Mouse (Mus musculus): ENCODE results near the gene Phyhd1. TPM values are rescaled to one million over a fixed set of nuclear protein-coding genes. Genes with fewer than 3 reads are reported as not detected.

Phyhd1 gene
- total RNA-seq, 4 experiments from 2014 or later = 16.6 to 22.2 (median 19.5) TPM

DNA sequence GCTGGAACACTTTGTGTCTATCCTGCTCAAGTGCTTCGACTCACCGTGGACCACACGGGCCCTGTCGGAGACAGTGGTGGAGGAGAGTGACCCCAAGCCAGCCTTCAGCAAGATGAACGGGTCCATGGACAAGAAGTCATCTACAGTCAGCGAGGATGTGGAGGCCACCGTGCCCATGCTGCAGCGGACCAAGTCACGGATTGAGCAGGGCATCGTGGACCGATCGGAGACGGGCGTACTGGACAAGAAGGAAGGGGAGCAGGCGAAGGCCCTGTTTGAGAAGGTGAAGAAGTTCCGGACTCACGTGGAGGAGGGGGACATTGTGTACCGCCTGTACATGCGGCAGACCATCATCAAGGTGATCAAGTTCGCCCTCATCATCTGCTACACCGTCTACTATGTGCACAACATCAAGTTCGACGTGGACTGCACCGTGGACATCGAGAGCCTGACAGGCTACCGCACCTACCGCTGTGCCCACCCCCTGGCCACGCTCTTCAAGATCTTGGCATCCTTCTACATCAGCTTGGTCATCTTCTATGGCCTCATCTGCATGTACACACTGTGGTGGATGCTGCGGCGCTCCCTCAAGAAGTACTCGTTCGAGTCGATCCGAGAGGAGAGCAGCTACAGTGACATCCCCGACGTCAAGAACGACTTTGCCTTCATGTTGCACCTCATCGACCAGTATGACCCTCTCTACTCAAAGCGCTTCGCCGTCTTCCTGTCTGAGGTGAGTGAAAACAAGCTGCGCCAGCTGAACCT lies 10.2 kb upstream of the Phyhd1 start:
- no peak for DNase-seq (ENCODE audit: low spot score in 2 of 2)

DNA sequence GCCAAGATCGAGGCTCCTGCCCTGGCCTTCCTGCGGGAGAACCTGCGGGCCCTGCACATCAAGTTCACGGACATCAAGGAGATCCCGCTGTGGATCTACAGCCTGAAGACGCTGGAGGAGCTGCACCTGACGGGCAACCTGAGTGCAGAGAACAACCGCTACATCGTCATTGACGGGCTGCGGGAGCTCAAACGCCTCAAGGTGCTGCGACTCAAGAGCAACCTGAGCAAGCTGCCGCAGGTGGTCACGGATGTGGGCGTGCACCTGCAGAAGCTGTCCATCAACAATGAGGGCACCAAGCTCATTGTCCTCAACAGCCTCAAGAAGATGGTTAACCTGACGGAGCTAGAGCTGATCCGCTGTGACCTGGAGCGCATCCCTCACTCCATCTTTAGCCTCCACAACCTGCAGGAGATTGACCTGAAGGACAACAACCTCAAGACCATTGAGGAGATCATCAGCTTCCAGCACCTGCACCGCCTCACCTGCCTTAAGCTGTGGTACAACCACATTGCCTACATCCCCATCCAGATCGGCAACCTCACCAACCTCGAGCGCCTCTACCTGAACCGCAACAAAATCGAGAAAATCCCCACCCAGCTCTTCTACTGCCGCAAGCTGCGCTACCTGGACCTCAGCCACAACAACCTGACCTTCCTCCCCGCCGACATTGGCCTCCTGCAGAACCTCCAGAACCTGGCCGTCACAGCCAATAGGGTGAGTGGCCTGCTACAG lies 9.2 kb upstream of the Phyhd1 start:
- DNase-seq (ENCODE audit: low spot score in 2 of 2) = no peak

DNA sequence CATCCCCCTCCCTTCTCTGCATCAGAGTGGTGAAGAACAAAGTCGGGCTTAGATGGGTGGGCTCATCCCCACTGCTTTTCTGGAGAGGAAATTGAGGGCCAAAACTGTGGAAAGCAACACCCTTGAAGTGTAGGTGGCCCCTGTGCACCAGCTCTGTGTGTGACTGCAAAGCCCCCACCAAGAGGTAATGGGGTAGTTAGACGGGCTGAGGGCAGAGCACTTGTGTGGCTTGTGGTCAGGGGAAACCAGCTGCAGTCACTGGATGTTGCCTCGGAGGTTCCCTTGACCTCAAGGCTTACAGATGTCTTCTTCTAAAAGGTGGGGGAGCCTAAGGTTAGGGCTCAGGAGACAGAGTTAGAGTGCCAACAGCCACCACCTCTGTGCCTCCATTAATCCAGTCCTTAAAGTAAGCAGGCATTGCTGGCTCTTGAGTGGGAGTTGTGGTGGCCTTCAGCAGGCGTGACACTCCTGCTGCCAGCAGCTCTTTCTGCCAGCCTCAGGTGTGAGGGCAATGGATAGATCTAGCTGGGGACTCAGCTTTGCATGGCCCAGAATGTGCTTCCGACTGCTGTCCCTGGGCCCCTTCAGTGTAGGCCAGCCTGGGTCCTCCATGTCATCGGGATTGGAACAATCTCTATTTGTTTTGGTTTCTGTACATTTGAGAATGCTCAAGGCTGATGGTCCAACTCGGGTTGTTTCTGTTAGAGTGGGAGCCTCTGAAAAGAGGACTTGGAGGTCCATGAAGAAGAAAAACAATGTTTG lies 8.1 kb upstream of the Phyhd1 start:
- DNase-seq (ENCODE audit: low spot score in 2 of 2) = no peak

DNA sequence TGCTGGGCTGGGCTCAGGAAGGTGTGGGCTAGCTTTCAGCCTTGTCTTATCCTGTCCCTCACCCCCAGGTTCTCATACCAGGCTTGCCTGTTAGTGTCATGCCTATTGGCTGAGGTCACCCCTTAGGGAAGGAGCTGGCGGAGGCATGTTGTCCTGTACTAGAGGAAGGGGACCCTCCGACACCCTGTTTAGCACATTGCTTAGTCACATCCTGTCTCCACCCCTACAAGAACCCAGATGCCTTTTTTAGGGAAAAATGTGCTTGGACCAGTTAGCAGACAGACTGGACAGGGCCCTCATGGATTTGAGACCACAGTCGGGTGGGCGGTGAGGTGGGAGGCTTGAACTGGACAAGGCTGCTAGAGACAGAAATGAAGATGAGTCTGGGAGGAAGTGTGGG lies 7.4 kb upstream of the Phyhd1 start:
- DNase-seq (ENCODE audit: low spot score in 2 of 2) = no peak

DNA sequence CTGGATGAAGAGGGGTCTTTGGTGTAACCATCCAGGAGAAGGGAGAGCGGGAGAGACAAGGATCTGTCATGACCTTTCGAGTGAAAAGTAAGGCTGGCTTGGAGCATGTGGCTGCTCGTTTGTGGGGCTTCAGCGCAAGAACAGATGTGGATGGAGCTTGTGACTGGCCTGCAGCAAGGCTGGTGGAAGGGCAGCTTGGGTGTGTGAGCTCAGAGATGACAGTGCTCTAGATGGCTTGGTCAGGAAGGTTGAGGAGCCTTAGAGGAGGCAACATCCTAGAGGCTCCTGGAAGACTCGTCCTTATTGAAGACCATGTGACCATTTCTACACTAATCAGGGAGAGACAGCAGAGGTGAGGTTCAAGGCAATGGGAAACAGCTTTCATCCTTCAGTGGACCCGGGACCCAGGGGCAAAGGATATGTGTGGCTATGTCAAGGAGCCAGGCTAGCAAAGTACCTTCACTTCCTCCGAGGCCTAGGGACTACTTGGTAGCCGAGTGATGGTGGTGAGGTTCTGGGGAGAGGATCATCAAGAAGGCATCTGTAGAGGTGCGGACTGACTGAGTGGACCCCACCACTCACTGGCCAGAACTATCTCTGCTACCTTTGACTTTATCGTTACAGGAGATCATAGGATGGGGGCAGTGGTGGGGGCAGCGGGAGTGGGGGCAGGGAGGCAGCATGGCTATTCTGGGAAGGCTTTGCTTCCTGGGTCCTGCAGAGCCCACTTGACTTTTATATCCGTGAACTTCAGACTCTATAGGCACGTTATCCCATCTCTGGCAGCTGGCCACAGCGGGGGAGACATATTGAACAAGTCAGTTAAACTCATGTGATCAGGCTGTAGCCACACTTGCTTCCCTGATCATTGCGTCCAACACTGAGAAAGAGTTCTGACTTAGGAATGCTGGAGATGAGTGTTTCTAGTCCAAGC lies 6.6 kb upstream of the Phyhd1 start:
- no peak for DNase-seq (ENCODE audit: low spot score in 2 of 2)

DNA sequence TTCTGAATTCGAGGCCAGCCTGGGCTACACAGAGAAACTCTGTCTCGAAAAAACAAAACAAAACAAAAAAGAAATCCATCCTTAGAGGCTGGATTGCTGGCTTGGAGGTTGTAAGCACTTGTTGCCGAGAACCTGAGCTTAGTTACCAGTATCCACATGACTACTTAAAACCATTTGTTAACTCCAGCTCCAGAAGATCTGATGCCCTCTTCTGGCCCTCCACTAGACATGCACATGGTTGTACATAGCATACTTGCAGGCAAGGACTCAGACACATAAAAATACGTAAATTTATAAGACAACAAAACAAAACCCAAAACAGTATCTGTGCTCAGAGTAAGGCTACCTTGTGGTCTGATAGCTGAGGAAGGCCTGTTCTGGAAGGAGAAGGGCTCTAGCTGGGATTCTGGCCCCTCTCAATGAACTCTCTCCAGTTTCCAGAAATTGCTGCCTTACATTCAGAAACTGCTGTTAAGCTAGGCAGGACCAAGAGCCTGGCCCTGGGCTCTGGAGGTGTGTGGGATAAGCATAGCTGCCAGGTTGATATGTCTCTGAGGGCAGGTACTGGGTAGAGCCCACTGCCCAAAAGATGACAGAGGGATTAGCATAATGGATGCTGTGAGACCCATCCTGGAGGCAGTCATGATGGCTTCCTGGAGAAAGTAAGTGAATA lies 4.8 kb upstream of the Phyhd1 start:
- DNase-seq (ENCODE audit: low spot score in 2 of 2) = no peak

DNA sequence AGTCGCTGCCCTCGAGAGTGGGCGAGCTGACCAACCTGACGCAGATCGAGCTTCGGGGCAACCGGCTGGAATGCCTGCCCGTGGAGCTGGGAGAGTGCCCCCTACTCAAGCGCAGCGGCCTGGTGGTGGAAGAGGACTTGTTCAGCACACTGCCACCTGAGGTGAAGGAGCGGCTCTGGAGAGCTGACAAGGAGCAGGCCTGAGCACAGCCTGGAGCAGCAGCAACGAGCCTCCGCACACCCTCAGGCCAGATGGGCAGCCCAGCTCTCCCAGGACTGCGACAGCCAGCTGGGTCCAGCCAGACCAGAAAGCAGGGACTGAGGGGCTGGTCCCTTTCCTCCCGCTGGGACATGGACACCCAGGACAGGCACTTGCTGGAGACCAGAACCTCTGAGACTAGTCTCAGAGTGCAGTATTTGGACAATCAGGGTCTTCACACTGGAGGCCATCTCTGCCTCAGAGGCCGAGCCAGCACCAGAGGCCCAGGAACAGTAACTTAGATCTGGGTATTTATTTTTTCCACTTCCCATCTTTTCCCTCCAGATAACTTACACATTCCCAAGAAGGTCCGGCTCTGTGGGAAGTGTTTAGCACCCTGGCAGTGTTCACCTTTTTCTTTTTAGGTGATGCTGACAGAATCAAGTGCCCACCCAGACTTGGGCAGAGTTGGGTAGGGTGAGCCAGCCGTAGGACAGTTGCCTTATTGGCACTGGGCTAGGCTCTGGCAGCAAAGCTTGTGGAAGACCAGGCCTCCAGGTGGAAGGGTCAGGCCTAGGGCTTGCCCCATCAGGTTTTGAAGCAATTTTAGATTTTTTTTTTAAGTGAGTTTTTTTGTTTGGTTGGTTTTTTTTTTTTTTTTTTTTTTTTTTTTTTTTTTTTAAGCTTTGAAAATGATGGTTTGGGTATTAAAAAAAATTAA lies 3.8 kb upstream of the Phyhd1 start:
- DNase-seq (ENCODE audit: low spot score in 2 of 2) = no peak

DNA sequence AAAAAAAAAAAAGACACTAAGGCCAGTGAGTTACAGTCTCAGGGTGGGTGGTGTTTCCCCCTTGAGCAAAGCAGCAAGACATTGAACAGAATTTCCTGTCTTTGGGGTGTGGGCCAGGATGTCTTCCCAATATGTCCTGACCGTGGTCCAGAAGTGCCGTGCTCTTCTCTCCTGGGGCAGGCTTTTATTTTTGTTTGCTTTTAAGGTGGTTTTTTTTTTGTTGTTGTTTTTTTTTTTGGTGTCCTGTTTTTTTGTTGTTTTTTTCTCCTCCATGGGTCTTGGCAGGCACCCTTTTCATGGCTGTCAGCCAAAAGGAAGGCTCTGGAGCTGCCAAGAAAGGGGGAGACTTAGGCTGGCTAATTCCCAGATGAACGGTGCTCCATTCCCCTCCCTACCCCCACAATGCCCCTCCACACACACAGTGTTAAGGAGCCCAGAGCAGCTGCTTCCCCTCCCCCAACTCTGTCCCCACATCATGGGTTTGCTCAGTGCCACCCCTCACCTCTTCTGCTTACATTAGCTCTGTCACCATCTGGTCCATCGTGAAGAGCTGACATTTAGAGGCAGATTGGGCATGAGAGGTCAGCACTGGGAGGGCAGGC lies 3.1 kb upstream of the Phyhd1 start:
- DNase-seq (ENCODE audit: low spot score in 2 of 2) = no peak

DNA sequence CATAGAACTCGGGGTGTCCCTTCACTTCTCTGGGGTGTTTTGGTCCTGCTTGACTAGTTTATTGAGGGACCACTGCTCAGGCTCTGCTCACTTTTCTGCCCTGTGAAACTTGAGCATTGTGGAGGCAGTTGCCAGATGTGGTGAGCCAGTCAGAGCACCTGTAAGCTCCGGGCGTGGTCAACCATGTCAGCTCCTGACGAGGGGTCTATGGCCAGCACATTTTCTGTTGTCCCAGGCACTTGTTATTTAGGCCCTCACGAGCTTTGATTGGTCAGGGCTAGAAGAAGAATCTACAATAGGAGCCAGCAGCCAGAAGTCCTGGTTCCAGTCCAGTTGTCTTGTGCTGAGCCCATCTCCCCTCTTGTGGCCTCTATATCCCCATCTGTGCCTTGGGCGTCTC lies 2.2 kb upstream of the Phyhd1 start:
- DNase-seq (ENCODE audit: low spot score in 2 of 2) = no peak

DNA sequence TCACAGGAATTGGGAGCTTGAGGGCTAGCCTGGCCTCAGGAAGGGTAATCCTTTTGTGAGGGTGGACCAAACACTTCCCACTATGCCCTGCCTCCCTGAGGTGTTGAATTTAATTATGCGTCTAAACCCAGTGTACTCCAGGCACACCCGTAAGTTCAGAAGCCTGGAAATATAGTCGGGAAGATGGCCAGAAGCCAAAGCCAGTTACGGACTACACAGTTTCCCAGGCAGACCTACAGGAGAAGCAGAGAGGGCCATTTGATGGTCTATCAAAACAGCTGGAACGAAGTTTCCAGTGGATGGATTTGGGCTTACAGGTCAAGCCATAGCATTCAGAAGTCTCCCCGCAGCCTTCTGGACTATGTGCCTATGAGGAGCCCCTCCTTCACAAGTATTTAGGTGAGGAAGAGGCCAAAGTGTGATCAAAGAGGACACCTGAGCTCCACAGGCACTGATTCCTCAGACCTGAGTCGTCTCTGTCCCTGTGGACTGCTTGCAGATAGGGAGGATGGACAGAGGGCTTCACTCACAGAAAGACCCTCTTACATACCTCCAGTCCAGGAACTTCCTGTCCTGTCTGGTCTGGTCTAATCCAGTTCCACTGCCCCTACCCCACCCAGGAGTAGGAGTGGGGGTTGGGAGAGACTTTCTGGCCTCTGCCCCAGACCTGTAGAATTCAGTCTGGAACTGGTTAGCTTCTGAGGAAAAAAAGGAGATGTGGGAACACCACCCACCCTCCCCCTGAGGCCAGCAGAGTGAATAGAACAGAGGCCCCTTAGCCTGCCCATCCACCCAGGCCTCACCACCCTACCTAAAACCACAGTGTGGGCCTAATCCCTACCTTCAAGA lies 1.1 kb upstream of the Phyhd1 start:
- DNase-seq (ENCODE audit: low spot score in 2 of 2) = no peak

DNA sequence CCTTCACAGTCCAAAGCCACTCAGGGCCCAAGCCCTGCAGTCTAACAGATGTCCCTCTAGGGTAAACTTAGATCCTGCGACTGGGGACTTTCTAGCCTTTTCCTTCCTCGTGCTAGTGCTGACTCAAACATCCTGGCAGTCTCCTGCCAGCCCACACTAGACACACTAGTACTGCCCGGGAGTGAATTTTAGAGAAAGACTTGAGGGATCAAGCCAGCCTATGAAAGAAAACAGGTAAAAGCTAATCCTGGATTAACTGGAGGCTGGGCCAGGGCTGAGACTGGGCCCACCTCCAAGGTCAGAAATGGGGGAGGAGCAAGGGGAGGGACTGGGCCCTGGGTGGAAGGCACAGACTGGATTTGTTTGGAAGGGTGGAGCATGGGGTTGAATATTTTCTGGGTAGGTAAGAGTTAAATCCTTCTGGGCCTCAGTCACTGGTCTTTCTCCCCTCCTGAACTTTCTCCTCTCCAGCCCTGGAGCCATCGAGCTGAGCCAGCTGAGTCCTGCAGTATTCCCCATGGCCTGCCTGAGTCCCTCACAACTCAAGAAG lies 464 bp downstream of the Phyhd1 start:
- DNase-seq (ENCODE audit: low spot score in 2 of 2) = no peak

DNA sequence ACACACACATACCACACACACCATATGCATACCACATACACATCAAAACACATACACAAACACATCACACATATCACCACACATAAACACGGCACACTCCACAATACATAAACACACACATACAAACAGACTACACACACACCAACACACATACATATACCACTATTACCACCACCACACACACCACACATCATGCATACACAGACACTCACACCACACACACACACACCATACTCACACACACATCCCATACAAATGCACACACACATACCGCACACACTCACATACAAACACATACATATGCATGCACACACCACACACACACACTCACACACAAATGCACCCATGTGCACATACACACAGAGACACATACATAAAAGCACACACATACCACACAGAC lies 1.5 kb downstream of the Phyhd1 start:
- no peak for DNase-seq (ENCODE audit: low spot score in 2 of 2)

DNA sequence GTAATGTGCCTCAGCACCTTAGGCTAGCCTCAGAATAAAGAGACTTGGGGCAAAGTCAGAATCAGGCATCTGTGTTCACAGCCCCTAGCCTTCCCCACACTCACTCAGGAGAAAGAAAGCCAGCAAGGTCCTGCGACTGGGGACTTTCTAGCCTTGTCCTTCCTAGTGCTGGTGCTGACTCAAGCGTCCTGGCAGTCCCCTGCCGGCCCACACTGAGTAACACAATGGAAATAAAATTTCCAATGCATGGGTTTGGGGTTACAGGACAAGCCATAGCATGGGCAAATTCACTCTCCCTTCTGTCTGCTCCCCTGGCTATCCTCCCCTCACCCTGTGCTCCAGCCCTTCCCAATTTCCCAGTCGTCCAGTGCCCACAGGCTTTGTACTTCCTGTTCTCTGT lies 2.4 kb downstream of the Phyhd1 start:
- no peak for DNase-seq (ENCODE audit: low spot score in 2 of 2)

DNA sequence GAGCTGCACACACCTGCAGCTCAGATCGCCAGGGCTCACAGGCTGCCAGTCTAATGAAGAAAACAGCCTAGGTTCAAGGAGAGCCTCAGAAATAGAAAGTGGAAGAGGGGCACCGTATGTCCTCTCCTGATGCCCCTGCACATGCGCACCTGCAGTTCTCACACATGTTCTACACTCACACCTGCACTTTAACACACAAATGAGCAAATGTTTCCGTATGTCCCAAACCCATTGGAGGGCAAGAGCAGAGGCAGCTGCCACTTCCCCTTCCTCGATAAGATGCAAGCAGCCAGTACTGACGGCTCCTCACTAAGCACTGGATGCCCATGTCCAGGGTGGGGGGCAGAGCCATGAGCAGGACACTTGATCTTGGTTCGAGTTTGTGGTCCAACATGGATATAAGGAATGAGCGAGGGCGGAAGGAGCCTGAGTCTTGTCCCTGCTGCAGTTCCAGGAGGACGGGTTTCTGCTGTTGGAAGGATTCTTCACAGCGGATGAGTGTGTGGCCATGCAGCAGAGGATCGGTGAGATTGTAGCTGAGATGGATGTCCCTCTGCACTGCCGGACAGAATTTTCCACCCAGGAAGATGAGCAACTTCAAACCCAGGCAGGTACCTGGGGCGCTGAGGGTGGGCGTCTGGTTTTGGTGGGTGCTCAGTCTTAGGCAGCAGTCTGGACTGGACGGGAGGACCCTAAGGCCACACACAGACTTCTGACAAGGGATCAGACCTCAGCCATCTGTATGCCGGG lies 3.4 kb downstream of the Phyhd1 start:
- DNase-seq (ENCODE audit: low spot score in 2 of 2) = no peak

DNA sequence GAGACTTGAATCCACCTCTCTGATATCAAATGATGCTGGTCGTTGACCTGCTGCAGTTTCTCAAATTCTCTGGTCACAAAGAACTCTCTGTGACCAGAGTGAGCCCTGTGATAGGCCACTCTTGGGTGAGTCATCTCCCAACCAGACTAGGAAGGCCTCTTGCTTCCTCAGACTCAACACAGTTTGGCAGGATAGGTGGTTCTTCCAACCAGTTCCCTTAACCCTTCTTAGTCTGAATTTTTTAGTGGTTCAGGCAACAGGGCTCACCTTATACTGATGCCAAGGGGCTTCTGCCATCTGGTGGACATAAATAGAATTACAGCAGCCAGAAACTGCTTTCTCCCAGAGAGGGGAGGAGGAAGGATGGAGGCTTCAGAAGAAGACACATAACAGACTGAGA lies 4.1 kb downstream of the Phyhd1 start:
- peak in 1 of 2 experiments; percentile 64 for DNase-seq (ENCODE audit: low spot score in 2 of 2)

DNA sequence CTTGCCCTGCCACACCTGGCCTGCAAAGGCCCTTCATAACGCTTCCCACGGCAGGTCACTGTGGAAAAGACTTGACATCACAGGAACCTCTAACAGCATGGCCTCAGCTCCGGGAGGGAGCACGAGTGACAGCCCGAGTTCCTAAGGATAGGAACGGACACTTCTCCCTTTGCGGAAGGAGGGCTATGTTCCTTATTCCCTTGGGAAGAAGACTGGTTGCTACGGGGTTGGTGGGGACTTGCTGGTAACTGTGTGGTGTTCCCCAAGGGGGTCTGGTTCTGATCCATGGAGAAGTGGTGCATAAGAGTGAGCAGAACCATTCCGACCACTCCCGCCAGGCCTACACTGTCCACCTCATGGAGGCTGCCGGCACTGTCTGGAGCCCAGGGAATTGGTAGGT lies 14.7 kb downstream of the Phyhd1 start, which contains the start of gene Gm28038:
Gm28038 (plus strand) TSS at position 301 of the 400 bp plus-strand sequence.
- no peak for DNase-seq (ENCODE audit: low spot score in 2 of 2)

DNA sequence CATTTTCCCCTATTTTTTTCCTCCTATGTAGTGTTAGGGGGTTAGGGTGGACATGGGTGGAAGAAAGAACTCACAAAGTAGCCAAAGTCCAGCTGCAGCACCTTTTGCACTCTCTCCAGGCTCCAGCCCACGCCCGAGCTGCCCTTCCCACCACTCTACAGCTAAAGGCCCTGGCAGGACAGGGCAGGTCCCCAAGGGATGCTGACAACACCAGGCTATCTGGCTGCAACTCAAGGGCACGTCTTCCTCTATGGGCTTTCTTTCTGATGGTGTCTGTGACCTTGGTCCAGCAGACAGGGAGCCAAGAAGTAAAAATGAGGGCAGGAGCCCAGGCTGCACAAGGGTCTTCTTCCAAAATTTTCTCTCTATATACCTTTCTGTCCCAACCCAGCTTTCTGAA lies 15.6 kb downstream of the Phyhd1 start:
- DNase-seq (ENCODE audit: low spot score in 2 of 2) = no peak

Data from left cerebral cortex, adult 8-10 months (tissue).